Mouse (Mus musculus): Measurements from ENCODE around the gene Gm16867. TPM values are rescaled to one million over a fixed set of nuclear protein-coding genes. Genes with fewer than 3 reads are reported as not detected.
"Not testable (repeated sequence)": the region's sequence is repeated elsewhere in the genome, so short reads cannot be mapped to it uniquely, and the experiment has no call there.

Gm16867 gene
- total RNA-seq (2021) = 1 to 10 TPM; 6.4 to 7.0 TPM

GRCm38 (mm10) chr14:69503174-69503573 lies at the start of gene Gm16867:
Gm16867 (minus strand) TSS chr14:69503362.
- not testable (repeated sequence) for DNase-seq (ENCODE audit: extremely low spot score in 1 of 2, low spot score in 1 of 2)

DNA sequence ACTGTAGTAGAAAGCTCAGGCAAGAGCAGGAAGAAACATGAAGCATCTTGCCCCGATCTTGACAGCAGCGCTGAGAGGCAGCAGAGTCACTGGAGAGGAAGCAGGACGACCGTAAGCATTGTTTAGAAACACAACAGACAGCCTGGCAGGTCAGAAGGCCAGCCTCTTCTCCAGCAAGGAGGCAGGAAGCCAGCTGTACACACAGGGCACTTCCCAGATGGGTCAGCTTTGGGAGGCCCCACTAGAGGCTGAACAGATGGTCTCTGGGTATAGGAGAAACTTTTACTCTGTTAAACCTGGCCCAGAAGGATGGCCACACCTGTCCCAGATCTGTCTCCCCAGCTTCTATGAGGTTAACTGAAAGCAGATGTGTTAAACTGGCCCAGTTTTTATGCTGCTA lies 44.1 kb upstream of the Gm16867 start:
- DNase-seq (ENCODE audit: extremely low spot score in 1 of 2, low spot score in 1 of 2) = not testable (repeated sequence)

GRCm38 (mm10) chr14:69545052-69545451 lies 41.9 kb upstream of the Gm16867 start:
- DNase-seq (ENCODE audit: extremely low spot score in 1 of 2, low spot score in 1 of 2) = not testable (repeated sequence)

- DNase-seq (ENCODE audit: extremely low spot score in 1 of 2, low spot score in 1 of 2) = not testable (repeated sequence)
Measured at GRCm38 (mm10) chr14:69544033-69544432, 40.9 kb upstream of the Gm16867 start.

GRCm38 (mm10) chr14:69542695-69543094 lies 39.5 kb upstream of the Gm16867 start:
- DNase-seq (ENCODE audit: extremely low spot score in 1 of 2, low spot score in 1 of 2) = not testable (repeated sequence)

- not testable (repeated sequence) for DNase-seq (ENCODE audit: extremely low spot score in 1 of 2, low spot score in 1 of 2)
Measured at GRCm38 (mm10) chr14:69540113-69540512, 37.0 kb upstream of the Gm16867 start.

DNA sequence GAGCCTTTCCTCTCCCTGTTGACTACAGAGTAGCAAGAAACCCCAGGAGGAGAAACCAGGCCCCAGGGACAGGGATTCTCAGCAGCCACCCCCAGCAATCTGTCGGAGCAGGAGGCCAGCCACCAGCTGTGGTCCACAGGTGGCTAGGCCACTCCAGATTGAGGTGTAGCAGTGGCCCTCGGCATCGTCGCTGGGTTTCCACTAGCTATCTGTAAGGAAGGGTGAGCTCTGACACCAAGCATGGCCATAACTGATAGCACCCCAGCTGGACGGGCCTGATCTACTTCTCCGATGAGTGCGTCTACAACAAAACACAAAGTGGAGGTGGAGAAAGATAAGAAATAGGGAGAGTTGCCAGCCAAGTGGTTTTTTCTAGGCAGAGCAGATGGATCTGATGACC lies 33.4 kb upstream of the Gm16867 start:
- not testable (repeated sequence) for DNase-seq (ENCODE audit: extremely low spot score in 1 of 2, low spot score in 1 of 2)

GRCm38 (mm10) chr14:69526202-69526601 lies 23.0 kb upstream of the Gm16867 start:
- DNase-seq (ENCODE audit: extremely low spot score in 1 of 2, low spot score in 1 of 2) = not testable (repeated sequence)

- not testable (repeated sequence) for DNase-seq (ENCODE audit: extremely low spot score in 1 of 2, low spot score in 1 of 2)
Measured at GRCm38 (mm10) chr14:69523001-69523400, 19.8 kb upstream of the Gm16867 start.

DNA sequence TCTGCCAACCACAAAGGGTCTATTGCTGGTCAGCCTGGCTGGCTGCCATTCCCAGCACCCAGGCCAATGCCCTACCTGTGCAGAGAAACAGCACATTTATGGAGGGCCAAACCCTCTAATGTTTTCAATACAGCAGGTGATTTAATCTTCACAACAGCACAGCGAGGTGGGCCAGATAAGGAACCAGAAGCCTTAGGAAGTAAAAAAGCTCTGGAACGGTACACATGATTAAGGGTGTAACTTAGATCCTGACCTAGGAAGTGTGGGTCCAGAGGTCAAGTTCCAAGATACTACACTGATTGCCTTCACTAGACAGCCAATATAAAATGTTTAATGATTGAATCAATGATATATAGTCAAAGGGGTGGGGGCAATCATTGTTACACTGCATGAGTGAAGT lies 17.6 kb upstream of the Gm16867 start:
- not testable (repeated sequence) for DNase-seq (ENCODE audit: extremely low spot score in 1 of 2, low spot score in 1 of 2)

GRCm38 (mm10) chr14:69512449-69512848 lies 9.3 kb upstream of the Gm16867 start, which contains the start of gene Gm27179:
Gm27179 (minus strand) TSS chr14:69512549.
- DNase-seq (ENCODE audit: extremely low spot score in 1 of 2, low spot score in 1 of 2) = not testable (repeated sequence)

- not testable (repeated sequence) for DNase-seq (ENCODE audit: extremely low spot score in 1 of 2, low spot score in 1 of 2)
Measured at GRCm38 (mm10) chr14:69507000-69507399, 3.8 kb upstream of the Gm16867 start.

DNA sequence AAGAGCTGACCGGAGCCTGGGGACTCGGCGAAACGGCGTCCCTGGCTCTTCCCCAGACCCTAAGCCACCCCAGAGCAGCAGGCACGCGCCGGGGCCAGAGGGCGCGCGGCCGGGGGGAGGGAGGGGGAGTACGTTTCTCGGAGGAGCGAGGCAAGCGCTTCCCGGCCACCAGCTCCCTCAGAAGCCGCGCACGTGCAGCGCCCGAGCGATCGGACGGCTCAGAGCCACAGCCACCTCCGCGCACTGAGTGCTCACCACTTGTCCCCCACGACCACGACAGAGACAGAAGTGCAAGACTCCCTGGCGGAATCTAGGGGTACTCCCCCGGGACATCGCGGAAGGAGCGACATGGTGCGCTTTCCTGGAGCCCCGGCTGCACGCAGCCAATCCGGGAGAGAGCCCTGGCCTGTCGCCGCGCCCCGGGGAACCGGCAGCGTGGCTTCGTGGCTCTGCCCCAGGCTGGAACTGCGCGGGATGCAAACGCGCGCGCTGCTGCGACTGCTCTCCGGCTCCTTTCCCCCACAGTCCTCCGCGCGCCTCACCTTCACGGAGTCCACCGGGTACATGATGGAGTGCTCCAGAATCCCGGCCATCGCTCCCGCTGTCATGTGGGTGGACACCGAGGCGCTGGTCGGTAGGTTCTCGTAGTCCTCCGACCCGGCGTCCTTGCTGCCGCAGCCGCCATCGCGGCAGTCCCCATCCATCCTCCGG lies 567 bp downstream of the Gm16867 start:
- DNase-seq (ENCODE audit: extremely low spot score in 1 of 2, low spot score in 1 of 2) = not testable (repeated sequence)

DNA sequence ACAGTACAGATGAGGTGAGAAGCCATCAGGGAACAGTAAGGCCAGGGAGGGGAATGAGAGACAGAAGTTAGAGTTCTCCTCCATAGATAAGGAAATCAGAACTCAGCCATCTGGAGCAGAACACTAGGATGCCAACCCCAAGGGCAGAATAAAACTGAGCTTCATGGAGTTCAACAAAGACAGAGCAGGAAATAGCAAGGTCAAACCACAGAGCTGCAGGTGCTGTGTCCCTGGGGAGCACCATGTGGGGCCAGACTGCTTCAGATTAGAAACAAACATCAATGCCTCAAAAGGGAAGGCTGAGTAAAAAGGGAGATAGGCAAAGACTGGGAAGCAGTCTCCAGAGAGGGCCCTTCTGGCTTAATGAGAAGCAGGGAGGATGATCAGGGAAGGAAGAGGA lies 6.9 kb downstream of the Gm16867 start:
- DNase-seq (ENCODE audit: extremely low spot score in 1 of 2, low spot score in 1 of 2) = not testable (repeated sequence)

DNA sequence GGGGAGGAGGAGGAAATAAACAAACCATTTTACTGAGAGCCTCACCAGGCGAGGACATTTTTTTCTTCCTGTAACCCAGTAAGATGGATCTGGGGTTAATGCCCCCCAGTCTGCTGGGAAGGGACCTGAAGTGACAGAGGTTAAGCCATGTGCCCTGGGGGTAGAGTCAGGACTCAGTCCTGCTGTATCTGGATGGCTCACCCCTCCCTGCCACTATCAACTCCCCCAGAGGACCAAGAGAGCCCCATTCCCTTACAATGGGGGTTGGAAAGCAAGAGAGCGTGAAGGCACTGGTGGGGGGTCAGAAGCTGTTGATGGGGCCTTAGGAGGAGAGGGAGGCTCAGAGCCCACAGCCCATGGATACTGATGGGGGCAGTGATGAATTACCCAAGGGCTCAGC lies 8.2 kb downstream of the Gm16867 start:
- DNase-seq (ENCODE audit: extremely low spot score in 1 of 2, low spot score in 1 of 2) = not testable (repeated sequence)

GRCm38 (mm10) chr14:69494522-69494921 lies 8.6 kb downstream of the Gm16867 start:
- not testable (repeated sequence) for DNase-seq (ENCODE audit: extremely low spot score in 1 of 2, low spot score in 1 of 2)

- not testable (repeated sequence) for DNase-seq (ENCODE audit: extremely low spot score in 1 of 2, low spot score in 1 of 2)
Measured at GRCm38 (mm10) chr14:69488001-69488400, 15.2 kb downstream of the Gm16867 start.

- DNase-seq (ENCODE audit: extremely low spot score in 1 of 2, low spot score in 1 of 2) = not testable (repeated sequence)
Measured at GRCm38 (mm10) chr14:69485466-69486135, 17.6 kb downstream of the Gm16867 start.

DNA sequence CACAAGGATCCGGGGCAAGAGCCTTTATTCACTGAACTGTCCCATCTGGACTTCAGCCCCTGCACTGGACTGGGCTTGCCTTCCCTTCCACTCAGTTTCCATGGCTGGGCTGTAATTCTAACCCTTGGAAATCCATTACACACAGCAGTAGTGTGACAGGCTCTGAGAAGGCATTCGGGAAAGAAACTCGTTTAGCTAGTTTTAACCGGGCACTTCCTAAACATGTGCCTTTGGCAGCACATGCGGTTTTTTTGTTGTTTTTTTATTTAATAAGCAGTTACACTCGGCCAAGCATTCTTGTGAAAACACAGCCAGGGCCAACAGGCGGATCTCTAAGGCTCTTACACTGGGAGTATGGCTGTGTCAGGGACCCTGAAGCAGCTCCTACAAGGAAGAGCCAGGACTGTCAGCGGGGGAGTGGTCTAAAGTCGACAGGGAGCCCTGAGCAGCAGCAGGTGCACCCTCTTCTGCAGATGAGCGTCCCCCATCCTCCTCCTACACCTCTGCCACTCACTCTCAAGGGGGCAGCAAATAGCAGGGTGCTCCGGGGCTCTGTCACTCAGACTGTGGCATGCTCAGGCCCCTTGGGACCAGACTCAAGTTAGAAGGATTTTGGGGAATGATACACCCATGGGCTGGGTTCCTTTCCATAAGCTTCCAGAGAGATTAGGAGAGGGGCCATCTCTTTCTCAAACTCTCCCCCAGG lies 29.1 kb downstream of the Gm16867 start:
- not testable (repeated sequence) for DNase-seq (ENCODE audit: extremely low spot score in 1 of 2, low spot score in 1 of 2)

DNA sequence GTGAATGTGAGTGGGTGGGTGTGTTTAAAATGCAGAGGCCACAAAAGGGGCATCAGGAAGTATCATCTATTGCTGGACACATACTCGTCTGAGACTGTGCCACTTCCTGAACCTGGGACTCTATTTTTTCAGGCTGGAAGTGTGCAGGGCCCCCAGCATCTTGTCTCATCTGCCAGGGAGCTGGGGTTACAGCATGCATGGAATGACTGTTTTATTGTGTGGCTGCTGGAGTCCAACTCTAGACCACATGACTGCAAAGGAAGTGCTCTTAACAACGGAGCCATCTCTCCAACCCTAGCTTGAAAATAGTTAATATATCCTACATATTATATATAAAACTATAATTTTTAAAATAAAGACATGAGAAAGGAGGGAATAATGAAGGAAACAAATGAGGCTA lies 29.8 kb downstream of the Gm16867 start:
- not testable (repeated sequence) for DNase-seq (ENCODE audit: extremely low spot score in 1 of 2, low spot score in 1 of 2)

Measured in layer of hippocampus, postnatal 25 days (tissue).